Mouse (Mus musculus) hindbrain, embryonic 11.5 days (tissue): ENCODE measurements around the gene Zfp276. TPM values are rescaled to one million over a fixed set of nuclear protein-coding genes. Genes with fewer than 3 reads are reported as not detected.

Source experiments
- ATAC-seq: fragments of 200-750 bp; cut with Nextera tagmentation; 2 replicates; pipeline ENCODE4 v1.8.0; 2017; ENCODE audit warnings: mild to moderate bottlenecking, moderate TSS enrichment, moderate library complexity; ENCODE audit not compliant: low FRiP score
- DNase-seq: peaks from one replicate; pipeline ENCODE4 v3.0.0-alpha.2; 2015; ENCODE audit warnings: low spot score
- H3K27ac ChIP-seq: fragments of 300-500 bp; sonication (generic); 2 replicates; pipeline ENCODE4 v1.5.1; 2014; ENCODE audit warnings: mild to moderate bottlenecking, low read depth, low read length
- H3K27me3 ChIP-seq: fragments of 300-500 bp; sonication (generic); 2 replicates; pipeline ENCODE4 v1.6.1; 2014; ENCODE audit warnings: mild to moderate bottlenecking, low read length, moderate library complexity, mixed read lengths; ENCODE audit not compliant: control insufficient read depth, insufficient read depth
- H3K36me3 ChIP-seq: fragments of 300-500 bp; sonication (generic); 2 replicates; pipeline ENCODE4 v1.6.1; 2014; ENCODE audit warnings: mild to moderate bottlenecking, low read length, moderate library complexity, mixed read lengths; ENCODE audit not compliant: control insufficient read depth, insufficient read depth
- H3K4me1 ChIP-seq: fragments of 300-500 bp; sonication (generic); replicated peaks from 2 replicates; pipeline ENCODE4 v1.6.1; 2014; ENCODE audit warnings: low read length, mixed read lengths; ENCODE audit not compliant: control insufficient read depth, insufficient read depth
- H3K4me2 ChIP-seq: fragments of 300-500 bp; sonication (generic); replicated peaks from 2 replicates; pipeline ENCODE4 v1.6.1; 2014; ENCODE audit warnings: mild to moderate bottlenecking, low read depth, low read length
- H3K4me3 ChIP-seq: fragments of 300-500 bp; sonication (generic); 2 replicates; pipeline ENCODE4 v1.5.1; 2014; ENCODE audit warnings: low read depth, low read length
- H3K9ac ChIP-seq: fragments of 300-500 bp; sonication (generic); 2 replicates; pipeline ENCODE4 v1.6.1; 2014; ENCODE audit warnings: low read depth, low read length
- H3K9me3 ChIP-seq: fragments of 300-500 bp; sonication (generic); 2 replicates; pipeline ENCODE4 v1.6.1; 2016; ENCODE audit warnings: low read length; ENCODE audit not compliant: control insufficient read depth
- WGBS: fragments of 180-500 bp; shearing (Covaris S2); extraction: QIAGEN DNeasy Blood & Tissue Kit; methylation state at CpG from one replicate; pipeline ENCODE4 v1.1.7; 2014; 5-methylcytosine and 5-hydroxymethylcytosine counted together
- polyA plus RNA-seq: library from polyadenylated mRNA; unstranded; fragments of >200 nt; fragmentation: Nextera tagmentation; extraction: Ambion mirVana; gene quantifications from 2 replicates; pipeline ENCODE4 v1.2.1, GENCODE M21; 2014

Zfp276 gene
- polyA plus RNA-seq: 18.1 and 18.6 TPM in 2 replicates

- ATAC-seq: peak; percentile 95
- H3K27ac ChIP-seq: peak within 1 kb of the TSS; percentile 85
Measured at GRCm38 (mm10) chr8:123254099-123254885, at the start of gene Zfp276, which contains the start of gene Vps9d1. TSS of gene Zfp276 (plus strand) at chr8:123254195. TSS of gene Vps9d1 (minus strand) at chr8:123254348.

DNA sequence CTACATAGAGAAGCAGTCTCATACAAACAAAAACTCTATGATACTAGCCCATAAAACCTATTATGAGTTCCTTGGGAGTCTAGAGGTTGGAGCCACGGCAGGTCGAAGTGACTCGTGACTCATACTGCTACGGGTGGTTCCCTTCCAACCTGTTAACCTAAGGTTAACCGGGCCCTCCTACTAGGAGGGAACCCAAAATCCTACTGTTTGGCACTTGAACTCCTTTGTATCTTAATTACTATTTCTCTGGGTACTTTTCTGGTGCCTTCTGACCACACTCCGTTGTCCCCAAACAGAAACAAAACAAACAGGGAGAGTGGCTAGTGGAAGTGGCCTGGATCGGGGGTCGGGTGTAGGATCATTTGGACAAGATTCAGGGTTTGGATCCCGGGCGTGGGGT lies 42.1 kb upstream of the Zfp276 start:
- Histone ChIP-seq H3K27ac (no peak overlapping the region), H3K36me3 (0 out of 2 replicates have a peak, but pooled peaks cover 6% of the 10 kb centered on the region), H3K27me3 (no peaks in the 10 kb centered on the region), H3K4me2 (peak overlapping the region; percentile 79), H3K4me1 (peaks cover 5% of the 10 kb centered on the region; the same call in 1 of the 2 replicates), H3K9me3 (no peaks in the 10 kb centered on the region), H3K9ac (peak overlapping the region; percentile 79), H3K4me3 (peak overlapping the region; percentile 77)
- no peak for ATAC-seq
- WGBS: 48% methylated on average over 10 of the region's 10 CpGs
- DNase-seq: no peak

More at GRCm38 (mm10) chr8:123254099-123254885, at the start of gene Zfp276, which contains the start of gene Vps9d1:
- Histone ChIP-seq H3K9ac (peak within 1 kb of the TSS; percentile 98), H3K27me3 (no peaks in the 10 kb centered on the region), H3K4me1 (peaks cover 11% of the 10 kb centered on the region), H3K4me3 (peak within 1 kb of the TSS; percentile 96), H3K36me3 (0 out of 2 replicates have a peak, but pooled peaks cover 2% of the 10 kb centered on the region), H3K4me2 (peak within 1 kb of the TSS; percentile 97), H3K9me3 (no peaks in the 10 kb centered on the region)
- DNase-seq: peak; percentile 87
- under 1% methylated on average over 86 of the region's 99 CpGs for WGBS

- ATAC-seq: peak; percentile 96
- no peaks in the 10 kb centered on the region for H3K27me3 ChIP-seq
- peak within 1 kb of the TSS; percentile 77 for H3K4me3 ChIP-seq
- peak within 1 kb of the TSS; percentile 37; the same call in 1 of the 2 replicates for H3K27ac ChIP-seq
- H3K4me2 ChIP-seq: peak within 1 kb of the TSS; percentile 79
- peak within 1 kb of the TSS; percentile 79 for H3K9ac ChIP-seq
- H3K9me3 ChIP-seq: no peaks in the 10 kb centered on the region
- H3K4me1 ChIP-seq: peaks cover 5% of the 10 kb centered on the region; the same call in 1 of the 2 replicates
- DNase-seq: peak; percentile 97
- 1% methylated on average over 73 of the region's 76 CpGs for WGBS
- 0 out of 2 replicates have a peak, but pooled peaks cover 2% of the 10 kb centered on the region for H3K36me3 ChIP-seq
Measured at GRCm38 (mm10) chr8:123212321-123213117, 41.5 kb upstream of the Zfp276 start, which contains the start of the genes Chmp1a and Spata33. TSS of gene Chmp1a (minus strand) at chr8:123212763. TSS of gene Spata33 (plus strand) at chr8:123212832.

GRCm38 (mm10) chr8:123213118-123213772 lies 40.8 kb upstream of the Zfp276 start:
- ATAC-seq: no peak
- Histone ChIP-seq H3K4me2 (peak overlapping the region; percentile 79), H3K4me1 (peaks cover 5% of the 10 kb centered on the region; the same call in 1 of the 2 replicates), H3K9ac (peak overlapping the region; percentile 55), H3K27me3 (no peaks in the 10 kb centered on the region), H3K36me3 (0 out of 2 replicates have a peak, but pooled peaks cover under 1% of the 10 kb centered on the region), H3K27ac (peak overlapping the region; percentile 37; the same call in 1 of the 2 replicates), H3K4me3 (peak overlapping the region; percentile 77), H3K9me3 (no peaks in the 10 kb centered on the region)
- no peak for DNase-seq
- WGBS: 23% methylated on average over 22 of the region's 22 CpGs

DNA sequence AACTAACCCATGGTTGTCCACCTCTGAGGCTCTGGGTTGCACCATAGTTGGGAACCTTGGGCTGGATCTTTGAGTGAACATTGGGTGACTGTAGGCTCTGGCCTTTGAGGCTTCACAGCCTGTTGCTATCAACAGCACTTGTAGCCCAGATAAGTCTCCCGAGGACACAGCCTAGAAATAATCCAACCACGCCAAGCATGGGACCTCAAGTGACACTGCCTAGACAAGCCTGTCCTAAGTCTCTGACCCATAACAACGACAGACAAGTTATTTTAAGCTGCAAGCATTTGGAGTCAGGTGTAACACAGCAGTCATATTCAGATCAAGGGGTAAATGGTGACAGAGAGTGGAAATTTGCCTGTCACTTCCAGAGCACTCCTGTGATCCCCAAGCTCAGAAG lies 38.6 kb upstream of the Zfp276 start:
- Histone ChIP-seq H3K4me2 (no peak overlapping the region), H3K9ac (no peak overlapping the region), H3K27me3 (no peaks in the 10 kb centered on the region), H3K9me3 (no peaks in the 10 kb centered on the region), H3K4me1 (peaks cover 5% of the 10 kb centered on the region; the same call in 1 of the 2 replicates), H3K36me3 (no peaks in the 10 kb centered on the region), H3K4me3 (no peak overlapping the region), H3K27ac (no peak overlapping the region)
- WGBS: 74% methylated on average over 3 of the region's 3 CpGs
- DNase-seq (no peak), ATAC-seq (no peak)

- 90% methylated on average over 1 of the region's 1 CpGs for WGBS
- no peak for DNase-seq
- H3K27ac ChIP-seq: no peak overlapping the region
- ATAC-seq: no peak
- no peaks in the 10 kb centered on the region for H3K27me3 ChIP-seq
- H3K36me3 ChIP-seq: no peaks in the 10 kb centered on the region
- H3K9ac ChIP-seq: no peak overlapping the region
- H3K9me3 ChIP-seq: no peaks in the 10 kb centered on the region
- H3K4me3 ChIP-seq: no peak overlapping the region
- no peak overlapping the region for H3K4me2 ChIP-seq
- peaks cover 6% of the 10 kb centered on the region for H3K4me1 ChIP-seq
Measured at GRCm38 (mm10) chr8:123220917-123221316, 33.1 kb upstream of the Zfp276 start.

GRCm38 (mm10) chr8:123224278-123225266 lies 29.4 kb upstream of the Zfp276 start, which contains the start of gene Cdk10:
TSS of gene Cdk10 (plus strand) at chr8:123224842.
- Histone ChIP-seq H3K36me3 (no peaks in the 10 kb centered on the region), H3K27me3 (no peaks in the 10 kb centered on the region), H3K4me1 (peaks cover 6% of the 10 kb centered on the region), H3K4me2 (peak within 1 kb of the TSS; percentile 87), H3K9ac (peak within 1 kb of the TSS; percentile 90), H3K27ac (peak within 1 kb of the TSS; percentile 47), H3K9me3 (no peaks in the 10 kb centered on the region), H3K4me3 (peak within 1 kb of the TSS; percentile 84)
- 4% methylated on average over 59 of the region's 59 CpGs for WGBS
- peak; percentile 78 for ATAC-seq
- DNase-seq: peak; percentile 97
